Mouse (Mus musculus) liver, adult 2 months (tissue): Measurements from ENCODE around the gene Fam173a. TPM values are rescaled to one million over a fixed set of nuclear protein-coding genes. Genes with fewer than 3 reads are reported as not detected.

Source experiments
- DNase-seq: peaks from one replicate; pipeline ENCODE4 v3.0.0-alpha.2; 2011; ENCODE audit warnings: low read depth, low spot score; ENCODE audit errors: extremely low read depth
- H3K27ac ChIP-seq: fragments of 200-500 bp; replicated peaks from 2 replicates; pipeline ENCODE4 v1.5.1; 2012; ENCODE audit warnings: low read depth, mild to moderate bottlenecking, control low read depth, inconsistent platforms, low read length; ENCODE audit not compliant: insufficient read depth
- H3K27me3 ChIP-seq: fragments of 200-500 bp; 2 replicates; pipeline ENCODE4 v1.6.1; 2012; ENCODE audit warnings: mild to moderate bottlenecking, moderate library complexity, low read length, inconsistent platforms; ENCODE audit not compliant: control insufficient read depth, insufficient read depth
- H3K36me3 ChIP-seq: fragments of 200-500 bp; 2 replicates; pipeline ENCODE4 v1.6.1; 2012; ENCODE audit warnings: low read length, inconsistent platforms; ENCODE audit not compliant: control insufficient read depth, insufficient read depth
- H3K4me1 ChIP-seq: fragments of 200-500 bp; 2 replicates; pipeline ENCODE4 v1.6.1; 2011; ENCODE audit warnings: low read length; ENCODE audit not compliant: control insufficient read depth, insufficient read depth
- H3K4me3 ChIP-seq: fragments of 200-500 bp; 2 replicates; pipeline ENCODE4 v1.5.1; 2011; ENCODE audit warnings: low read depth, mild to moderate bottlenecking, control low read depth, low read length, moderate library complexity; ENCODE audit not compliant: insufficient read depth
- H3K79me2 ChIP-seq: fragments of 200-500 bp; 2 replicates; pipeline ENCODE4 v1.6.1; 2012; ENCODE audit warnings: inconsistent platforms, mild to moderate bottlenecking, low read length, moderate library complexity; ENCODE audit not compliant: control insufficient read depth, insufficient read depth
- H3K9ac ChIP-seq: fragments of 200-500 bp; 2 replicates; pipeline ENCODE4 v1.6.1; 2012; ENCODE audit warnings: low read depth, mild to moderate bottlenecking, control low read depth, inconsistent platforms, low read length
- CTCF ChIP-seq: fragments of 200-500 bp; IDR thresholded peaks from 2 replicates; pipeline ENCODE4 v1.5.1; 2011; ENCODE audit warnings: low read depth, low read length, control low read depth
- POLR2A ChIP-seq: fragments of 200-500 bp; IDR thresholded peaks from 2 replicates; pipeline ENCODE4 v1.6.1; 2011; ENCODE audit warnings: low read length, control low read depth; ENCODE audit not compliant: insufficient read depth; ENCODE audit errors: extremely low read depth
- WGBS: fragments of 180-500 bp; shearing (Covaris S2); methylation state at CpG from one replicate; pipeline ENCODE4 v1.1.7; 2018; 5-methylcytosine and 5-hydroxymethylcytosine counted together
- polyA plus RNA-seq: library from polyadenylated mRNA; depleted of rRNA; stranded (reverse); fragments of >200 nt; gene quantifications from 2 replicates; pipeline ENCODE4 v1.2.3, GENCODE M21; 2012
- total RNA-seq: library from RNA; depleted of rRNA; stranded (reverse); fragments of >200 nt; gene quantifications from 2 replicates; pipeline ENCODE4 v1.2.3, GENCODE M21; 2014

Gene Fam173a
- total and polyA plus RNA-seq, 2 experiments, result 69.3 to 106 TPM

DNA sequence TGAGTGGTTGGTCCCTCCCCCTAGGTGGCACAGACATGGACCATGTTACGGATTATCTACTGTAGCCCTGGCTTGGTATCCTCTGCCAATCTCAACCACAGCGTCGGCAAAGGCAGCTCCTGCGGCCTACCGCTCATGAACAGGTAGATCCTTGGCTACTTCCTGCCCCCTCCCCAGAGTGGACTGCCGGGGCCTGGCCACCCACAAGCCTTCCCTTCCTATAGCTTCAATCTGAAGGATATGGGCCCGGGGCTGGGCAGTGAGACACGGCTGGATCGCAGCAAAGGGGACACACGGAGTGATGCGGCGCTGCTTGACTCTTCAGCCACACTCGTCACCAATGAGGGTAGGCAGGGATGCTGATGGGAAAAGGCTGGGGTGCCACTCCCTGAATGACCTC, 34.3 kb upstream of the Fam173a start:
- TF ChIP-seq CTCF (no peak), POLR2A (no peak)
- H3K4me1 ChIP-seq, result peaks cover 31% of the 10 kb centered on the region
- WGBS, result 96% methylated on average over 13 of the region's 13 CpGs

GRCm38 (mm10) chr17:25825984-25826570, 33.4 kb upstream of the Fam173a start:
- Histone ChIP-seq H3K36me3 (0 out of 2 replicates have a peak, but pooled peaks cover 4% of the 10 kb centered on the region), H3K27ac (no peak overlapping the region), H3K4me1 (peaks cover 22% of the 10 kb centered on the region), H3K4me3 (no peak overlapping the region), H3K79me2 (peaks cover 17% of the 10 kb centered on the region), H3K9ac (no peak overlapping the region), H3K27me3 (no peaks in the 10 kb centered on the region)
- TF ChIP-seq POLR2A, result no peak
- no peak for TF ChIP-seq CTCF
- 97% methylated on average over 27 of the region's 27 CpGs for WGBS
- no peak for DNase-seq

More for the DNA sequence above, 34.3 kb upstream of the Fam173a start:
- no peaks in the 10 kb centered on the region for H3K27me3 ChIP-seq
- H3K9ac ChIP-seq, result no peak overlapping the region
- DNase-seq, result no peak
- 0 out of 2 replicates have a peak, but pooled peaks cover 4% of the 10 kb centered on the region for H3K36me3 ChIP-seq
- peaks cover 25% of the 10 kb centered on the region for H3K79me2 ChIP-seq
- no peak overlapping the region for H3K4me3 ChIP-seq
- no peak overlapping the region for H3K27ac ChIP-seq

DNA sequence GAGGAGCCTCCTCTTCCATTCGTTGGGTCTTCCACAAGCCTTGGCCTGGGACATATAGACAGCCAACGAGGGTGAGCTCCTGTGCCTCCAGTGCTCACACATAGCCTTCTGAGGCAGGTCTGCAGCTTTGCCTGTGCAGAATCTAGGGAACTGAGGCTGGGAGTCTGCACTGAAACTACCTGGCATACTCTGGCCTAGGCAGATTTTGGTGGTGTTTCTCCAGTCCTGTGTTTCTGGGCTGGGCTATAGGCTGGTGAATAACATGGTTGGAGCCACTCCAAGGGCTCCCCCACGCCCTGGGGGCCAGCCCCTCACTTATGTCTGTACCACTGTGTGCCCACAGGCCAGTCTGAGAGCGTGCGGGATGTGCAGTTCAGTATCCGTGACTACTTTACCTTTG, 32.6 kb upstream of the Fam173a start:
- no peak overlapping the region for H3K27ac ChIP-seq
- 91% methylated on average over 6 of the region's 6 CpGs for WGBS
- no peak overlapping the region for H3K4me3 ChIP-seq
- H3K79me2 ChIP-seq, result peaks cover 11% of the 10 kb centered on the region
- no peak overlapping the region for H3K9ac ChIP-seq
- H3K27me3 ChIP-seq, result no peaks in the 10 kb centered on the region
- no peak for DNase-seq
- H3K4me1 ChIP-seq, result peaks cover 16% of the 10 kb centered on the region
- TF ChIP-seq CTCF (no peak), POLR2A (no peak)
- H3K36me3 ChIP-seq, result 0 out of 2 replicates have a peak, but pooled peaks cover 2% of the 10 kb centered on the region

DNA sequence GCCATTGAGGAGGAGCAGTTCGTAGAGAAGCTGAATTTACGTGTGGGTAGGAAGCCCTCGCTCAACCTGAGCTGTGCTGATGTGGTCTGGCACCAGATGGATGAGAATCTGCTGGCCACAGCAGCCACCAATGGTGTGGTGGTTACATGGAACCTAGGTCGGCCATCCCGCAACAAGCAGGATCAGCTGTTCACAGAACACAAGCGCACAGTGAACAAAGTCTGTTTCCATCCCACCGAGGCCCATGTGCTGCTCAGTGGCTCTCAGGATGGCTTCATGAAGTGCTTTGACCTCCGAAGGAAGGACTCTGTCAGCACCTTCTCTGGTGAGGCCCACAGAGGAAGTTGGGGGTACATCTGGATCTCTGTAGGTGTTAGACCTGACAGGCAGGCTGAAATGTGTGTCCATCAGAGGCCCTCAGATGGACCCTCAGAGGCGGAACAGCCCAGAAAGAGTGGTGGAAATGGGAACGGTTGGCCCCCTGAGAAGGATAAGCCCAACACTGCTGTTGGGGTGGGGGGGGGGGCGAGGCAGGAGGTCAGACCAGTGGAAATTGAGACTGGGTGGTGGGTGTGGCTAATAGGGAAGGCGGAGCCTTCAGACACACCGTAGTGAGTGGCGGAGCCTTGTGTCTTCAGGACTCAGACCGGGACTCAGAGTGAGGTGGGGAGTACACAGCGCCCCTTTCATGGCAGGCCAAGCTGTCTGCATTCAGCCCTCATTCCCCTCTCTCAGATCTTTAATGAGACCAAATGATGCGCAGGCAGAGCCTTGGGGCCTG, 31.9 kb upstream of the Fam173a start:
- Histone ChIP-seq H3K27me3 (peaks cover 3% of the 10 kb centered on the region), H3K4me3 (peak overlapping the region; percentile 58), H3K9ac (peak overlapping the region; percentile 64; the same call in 1 of the 2 replicates), H3K79me2 (peaks cover 11% of the 10 kb centered on the region), H3K4me1 (peaks cover 13% of the 10 kb centered on the region), H3K36me3 (no peaks in the 10 kb centered on the region), H3K27ac (no peak overlapping the region)
- TF ChIP-seq CTCF (no peak), POLR2A (no peak)
- WGBS, result 77% methylated on average over 17 of the region's 17 CpGs
- no peak for DNase-seq

DNA sequence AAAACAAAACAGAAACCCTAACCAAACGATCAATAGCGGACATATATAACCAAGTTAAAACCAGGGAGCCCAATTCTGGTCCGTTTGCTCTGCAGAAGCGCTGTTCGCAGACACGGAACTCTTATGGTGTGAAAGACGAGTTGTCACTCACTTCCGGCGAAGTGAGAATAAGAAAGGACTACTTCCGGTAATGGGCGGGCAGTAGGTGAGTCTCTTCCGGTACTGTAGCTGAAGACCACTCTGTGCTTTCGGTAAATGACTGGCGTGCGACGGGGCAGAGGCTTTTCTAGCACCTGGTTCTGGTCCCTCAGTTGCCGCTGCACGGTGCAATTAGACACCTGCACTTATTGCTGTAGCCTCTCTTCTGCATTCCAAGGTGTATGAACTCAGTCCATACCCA, 30.8 kb upstream of the Fam173a start, which contains the start of gene Wdr24:
TSS of gene Wdr24 (plus strand) at position 176 of the 400 bp plus-strand sequence.
- peaks cover 11% of the 10 kb centered on the region for H3K79me2 ChIP-seq
- no peaks in the 10 kb centered on the region for H3K36me3 ChIP-seq
- peaks cover 9% of the 10 kb centered on the region for H3K27me3 ChIP-seq
- peak within 1 kb of the TSS; percentile 64 for H3K9ac ChIP-seq
- peaks cover 10% of the 10 kb centered on the region for H3K4me1 ChIP-seq
- H3K4me3 ChIP-seq, result peak within 1 kb of the TSS; percentile 58
- under 1% methylated on average over 18 of the region's 18 CpGs for WGBS
- no peak for TF ChIP-seq POLR2A
- no peak for TF ChIP-seq CTCF
- DNase-seq, result peak; percentile 82
- H3K27ac ChIP-seq, result no peak within 1 kb of the TSS
